Mouse (Mus musculus) 3T3-L1 (cell line): ENCODE results near the gene Gtsf1.

Experiments used
- DNase-seq: peaks from one replicate; pipeline ENCODE4 v3.0.0-alpha.2; 2015; ENCODE audit warnings: low read depth, low spot score

Gtsf1 gene

GRCm38 (mm10) chr15:103357817-103358216 is 72.5 kb downstream of the Gtsf1 start:
- DNase-seq, result peak; percentile 32

- no peak for DNase-seq
These were observed 74.1 kb downstream of the Gtsf1 start for GRCm38 (mm10) chr15:103356130-103356529.

DNA sequence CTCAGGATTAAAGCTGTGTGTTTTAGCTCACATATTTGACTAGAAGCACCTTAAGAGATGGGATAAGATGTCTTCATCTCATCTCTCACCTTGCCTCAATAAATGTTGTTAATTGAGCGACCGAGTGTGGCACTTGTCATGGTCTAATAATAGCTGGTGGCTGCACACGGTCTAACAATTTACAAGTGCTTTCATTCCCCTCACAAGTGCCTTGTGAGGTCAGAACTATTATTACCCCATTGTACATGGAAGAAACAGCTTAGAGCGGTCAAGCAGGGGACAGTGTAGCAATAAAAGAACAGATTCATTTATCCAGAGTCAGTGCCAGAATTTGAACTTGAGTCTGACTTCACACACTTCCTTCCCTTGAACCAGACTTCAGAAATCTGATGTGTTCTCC is 74.8 kb downstream of the Gtsf1 start:
- no peak for DNase-seq

- DNase-seq, result no peak
These were observed 75.6 kb downstream of the Gtsf1 start for GRCm38 (mm10) chr15:103354690-103355089.

GRCm38 (mm10) chr15:103353511-103354256 is 76.6 kb downstream of the Gtsf1 start:
- DNase-seq, result no peak

GRCm38 (mm10) chr15:103352856-103353255 is 77.4 kb downstream of the Gtsf1 start:
- peak; percentile 80 for DNase-seq
